Mouse (Mus musculus) cerebellum, adult 11 months (tissue): ENCODE results near the gene Ddah2.
A peak's percentile ranks its signal among the peaks of the same experiment; 100 is the strongest.

Source experiments
- DNase-seq: peaks from one replicate; pipeline ENCODE4 v3.0.0; 2022

Ddah2 gene

GRCm38 (mm10) chr17:35051156-35052086 lies 7.4 kb upstream of the Ddah2 start:
- DNase-seq = no peak

- no peak for DNase-seq
Observed at GRCm38 (mm10) chr17:35052271-35052798, 6.5 kb upstream of the Ddah2 start.

GRCm38 (mm10) chr17:35055691-35056495 lies 2.9 kb upstream of the Ddah2 start:
- DNase-seq = no peak

DNA sequence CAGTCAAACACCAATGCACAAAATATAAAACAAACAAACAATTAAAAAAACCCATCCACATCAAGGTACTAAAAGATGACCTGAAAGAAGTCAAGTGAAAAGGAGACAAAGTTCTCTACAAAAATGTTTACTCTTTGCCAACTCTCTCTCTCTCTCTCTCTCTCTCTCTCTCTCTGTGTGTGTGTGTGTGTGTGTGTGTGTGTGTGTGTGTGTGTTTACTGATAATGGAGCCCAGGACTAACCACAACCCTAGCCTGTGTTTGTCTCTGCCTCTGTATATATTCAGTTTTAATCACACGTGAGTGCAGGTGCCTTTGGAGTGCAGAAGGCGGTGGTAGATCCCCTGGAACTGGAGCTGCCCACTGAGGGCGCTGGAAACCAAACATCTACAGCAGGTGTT lies 1.7 kb upstream of the Ddah2 start:
- DNase-seq = no peak

- DNase-seq = no peak
Observed at GRCm38 (mm10) chr17:35058316-35058715, 519 bp upstream of the Ddah2 start.

GRCm38 (mm10) chr17:35060071-35060470 lies 1.2 kb downstream of the Ddah2 start:
- DNase-seq = no peak

GRCm38 (mm10) chr17:35060737-35061297 lies 2.0 kb downstream of the Ddah2 start:
- DNase-seq = no peak

DNA sequence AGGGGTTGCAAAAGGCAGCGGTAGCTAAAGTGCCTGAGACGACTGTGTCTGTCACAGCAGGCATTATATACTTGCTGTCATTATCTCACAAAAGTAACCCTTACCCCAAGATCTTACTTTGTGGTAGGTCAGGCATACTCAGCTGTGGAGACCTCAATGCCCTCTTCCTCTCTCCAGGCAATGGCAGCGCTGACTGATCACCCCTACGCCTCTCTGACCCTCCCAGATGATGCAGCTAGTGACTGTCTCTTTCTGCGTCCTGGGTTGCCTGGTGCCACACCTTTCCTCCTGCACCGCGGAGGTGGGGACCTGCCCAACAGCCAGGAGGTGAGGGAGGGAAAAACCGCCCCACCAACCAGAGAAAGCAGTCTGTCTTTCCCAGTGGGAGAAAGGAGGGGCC lies 2.5 kb downstream of the Ddah2 start:
- no peak for DNase-seq

- DNase-seq = no peak
Observed at GRCm38 (mm10) chr17:35063466-35063865, 4.6 kb downstream of the Ddah2 start.

DNA sequence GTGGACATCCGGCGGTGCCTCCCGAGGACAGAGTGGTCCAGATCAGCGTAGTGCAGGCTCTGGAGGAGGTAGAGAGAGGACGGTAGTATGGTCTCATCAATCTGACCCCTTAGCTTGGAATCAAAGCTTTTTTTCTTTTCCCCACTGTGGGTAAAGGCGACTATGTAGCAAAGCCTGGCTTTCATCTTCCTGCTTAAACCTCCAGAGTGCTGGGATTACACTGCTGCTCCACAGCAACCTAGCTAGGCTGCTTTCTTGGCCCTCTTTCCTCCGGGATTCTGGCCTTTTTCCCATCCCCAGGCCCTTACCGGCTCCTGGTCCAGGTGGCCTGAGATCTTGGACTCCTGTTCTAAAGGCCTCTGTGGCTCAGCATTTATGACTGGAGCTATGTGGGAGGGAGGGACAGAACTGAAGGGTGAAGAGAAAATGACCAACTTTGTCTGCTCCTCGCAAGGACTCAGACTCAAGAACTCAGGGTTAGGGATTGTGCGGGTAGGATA lies 5.6 kb downstream of the Ddah2 start:
- peak; percentile 66 for DNase-seq

DNA sequence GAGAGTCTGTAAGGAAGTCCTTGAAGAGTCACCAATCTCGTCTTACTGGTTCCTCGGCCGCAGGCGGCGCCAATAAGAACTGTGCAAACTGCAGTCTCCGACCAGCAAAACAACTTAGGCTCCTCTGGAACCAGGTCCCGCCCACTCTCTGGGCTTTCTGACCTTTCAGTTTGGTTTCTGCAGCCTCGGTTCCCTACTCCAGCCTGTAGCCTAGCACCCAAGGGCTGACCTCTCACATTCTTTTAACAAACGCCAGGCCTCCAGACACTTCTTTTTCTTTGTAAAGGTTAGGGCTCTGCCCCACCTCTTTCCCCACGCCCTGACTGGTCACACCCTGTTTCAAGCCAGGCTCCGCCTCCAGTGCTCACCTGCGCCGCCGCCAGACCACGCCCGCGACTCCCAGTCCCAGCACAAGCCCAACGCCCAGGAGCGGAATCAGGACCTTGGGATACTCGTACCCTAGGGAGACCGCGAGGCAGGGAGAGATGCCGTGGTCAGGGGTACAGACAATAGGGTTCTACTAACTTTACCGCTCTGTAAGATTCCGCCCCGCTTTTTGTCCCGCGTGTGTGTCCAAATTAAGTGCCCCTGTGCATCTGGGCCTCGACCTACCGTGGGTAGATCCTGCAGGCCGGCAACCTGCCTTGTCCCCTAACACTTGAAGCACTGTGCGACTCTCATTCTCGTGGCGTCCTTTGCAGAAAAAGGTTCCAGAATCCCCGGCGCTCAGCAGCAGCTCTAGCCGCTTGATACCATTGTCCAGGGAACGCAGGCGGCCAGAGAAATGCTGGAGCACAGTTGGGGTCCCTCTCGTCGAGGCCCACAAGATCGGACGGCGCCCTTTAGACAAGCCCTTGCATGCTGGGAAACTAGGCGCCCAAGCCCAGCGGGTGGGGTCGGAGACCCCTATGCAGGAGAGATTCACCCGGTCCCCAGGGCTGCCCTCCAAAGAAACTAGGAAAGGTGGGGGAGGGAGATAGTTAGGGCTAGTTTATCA lies 6.4 kb downstream of the Ddah2 start, which contains the start of gene Ly6g6c:
Gene Ly6g6c (plus strand): TSS at position 438 of the 997 bp plus-strand sequence.
- no peak for DNase-seq

DNA sequence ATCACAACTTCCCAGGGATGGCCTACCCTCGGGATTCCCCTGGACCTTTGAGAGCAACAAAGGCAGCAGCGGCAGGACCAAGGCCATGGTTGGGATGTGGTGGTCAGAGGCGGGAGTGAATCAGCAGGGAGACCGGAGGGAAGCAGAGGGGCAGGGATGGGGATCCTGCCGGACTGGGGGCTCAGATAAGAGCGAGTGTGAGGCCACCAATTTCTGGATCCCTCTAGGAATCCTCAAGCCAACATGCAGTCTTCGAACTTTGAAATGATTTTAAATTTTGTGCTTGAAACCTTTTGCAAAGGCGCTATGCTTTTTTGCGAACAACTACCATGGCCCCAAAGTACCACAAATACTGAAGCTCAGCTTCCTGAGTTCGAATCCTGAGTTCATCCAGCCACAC lies 7.2 kb downstream of the Ddah2 start, which contains the start of gene Mpig6b:
Gene Mpig6b (minus strand): TSS at position 101 of the 400 bp plus-strand sequence.
- DNase-seq = no peak

DNA sequence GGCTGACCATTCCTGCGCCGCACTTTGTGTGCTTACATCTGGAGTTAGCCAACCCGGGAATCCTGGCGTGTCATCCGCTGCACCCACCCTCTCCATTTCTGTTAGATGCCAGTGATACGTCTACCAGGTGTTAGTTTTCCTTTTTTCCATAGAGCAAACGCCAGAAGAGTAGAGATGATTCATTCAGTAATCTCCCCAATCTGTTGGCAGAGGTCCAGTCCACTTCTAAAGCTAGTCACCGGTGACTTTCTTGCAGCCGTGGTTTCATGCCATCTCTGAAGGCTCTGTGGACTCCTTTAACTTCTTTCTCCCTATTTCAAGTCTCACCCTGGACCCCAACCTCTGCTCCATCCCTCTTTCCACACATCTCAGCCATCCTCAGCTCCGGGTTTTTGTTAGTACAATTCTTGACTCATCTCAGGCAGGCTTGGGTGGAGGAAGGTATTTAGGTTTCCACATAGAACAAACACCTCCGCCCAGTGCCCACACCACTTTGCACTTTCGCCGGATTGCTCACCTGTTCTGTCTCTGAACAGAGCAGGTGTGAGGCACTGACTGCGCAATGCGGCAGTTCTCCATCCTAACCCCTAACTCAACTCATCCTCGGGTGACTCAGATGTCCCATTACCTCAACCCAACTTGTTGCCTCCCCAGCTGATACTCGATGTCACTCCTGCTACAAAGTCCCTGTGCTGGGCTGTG lies 9.5 kb downstream of the Ddah2 start:
- DNase-seq = no peak

DNA sequence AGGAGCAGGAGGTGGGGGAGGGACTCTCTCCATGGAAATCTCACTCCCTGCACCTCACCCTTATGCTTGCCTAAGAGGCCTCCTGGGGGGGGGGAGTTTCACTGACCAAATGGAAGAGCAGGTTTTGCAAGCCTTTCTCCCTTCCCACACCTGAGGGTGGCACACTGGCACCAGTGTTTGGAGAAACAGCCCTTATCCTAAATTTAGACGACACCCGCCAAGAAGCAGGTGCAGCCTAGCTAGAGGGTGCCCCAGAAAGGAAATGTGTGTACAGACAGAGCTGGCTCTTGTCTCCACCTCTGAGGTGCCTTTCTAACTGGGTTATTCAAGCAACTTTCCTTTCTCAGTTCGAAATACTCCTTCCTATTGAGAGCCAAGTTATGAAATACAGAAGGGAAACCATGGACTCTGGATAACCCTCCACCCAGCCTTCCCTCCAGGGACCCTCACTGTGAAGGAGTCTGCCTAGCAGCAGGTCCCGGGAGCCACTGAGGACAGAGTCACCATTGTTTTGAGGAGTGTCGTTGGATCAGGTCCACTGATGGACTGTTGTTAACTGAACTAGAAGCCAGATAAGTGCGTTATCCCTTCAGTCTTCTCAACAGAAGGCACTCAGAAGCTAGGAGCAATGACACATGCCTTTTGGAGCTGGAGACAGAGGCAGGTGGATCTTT lies 11.9 kb downstream of the Ddah2 start:
- peak; percentile 86 for DNase-seq

- no peak for DNase-seq
Observed at GRCm38 (mm10) chr17:35071454-35071853, 12.6 kb downstream of the Ddah2 start.

- peak; percentile 80 for DNase-seq
Observed at GRCm38 (mm10) chr17:35074097-35074496, 15.3 kb downstream of the Ddah2 start.

GRCm38 (mm10) chr17:35076507-35077176 lies 17.8 kb downstream of the Ddah2 start, which contains the start of gene Ly6g6e:
Ly6g6e (plus strand) TSS chr17:35076902.
- DNase-seq = no peak

DNA sequence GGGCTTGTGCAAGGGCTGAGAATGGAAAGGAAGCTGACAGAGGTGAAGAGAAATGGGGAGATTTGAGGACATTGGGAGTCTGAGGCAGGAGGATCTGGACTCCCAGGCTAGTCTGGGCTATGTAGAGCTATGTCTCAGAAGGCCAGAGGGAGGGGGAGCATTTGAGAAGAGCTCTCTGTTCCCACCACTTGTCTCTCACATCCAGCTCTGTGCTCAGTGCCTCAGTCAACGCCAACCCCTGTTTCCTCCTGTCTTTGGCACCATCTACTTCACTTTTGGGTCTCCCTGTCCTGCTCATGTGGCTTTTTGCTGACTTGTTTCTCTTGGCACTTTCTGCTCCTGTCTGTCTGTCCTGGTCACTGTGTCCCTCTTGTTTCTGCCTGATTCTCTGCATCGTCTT lies 18.4 kb downstream of the Ddah2 start:
- no peak for DNase-seq

GRCm38 (mm10) chr17:35077786-35078233 lies 19.0 kb downstream of the Ddah2 start, which contains the start of gene Ly6g6d:
Ly6g6d (minus strand) TSS chr17:35078065.
- DNase-seq = no peak
